Mouse (Mus musculus) spleen, adult 2 months (tissue): ENCODE data around the gene Tef.

Source experiments
- CTCF ChIP-seq: fragments of 200-500 bp; IDR thresholded peaks from 2 replicates; pipeline ENCODE4 v1.5.1; 2011; ENCODE audit warnings: mild to moderate bottlenecking, inconsistent platforms; ENCODE audit not compliant: insufficient read depth, insufficient read length, insufficient replicate concordance; ENCODE audit errors: extremely low read depth
- POLR2A ChIP-seq: fragments of 200-500 bp; IDR thresholded peaks from 2 replicates; pipeline ENCODE4 v1.6.1; 2011; ENCODE audit warnings: low read depth, low read length, inconsistent platforms

GRCm38 (mm10) chr15:81808799-81809198 lies 6.6 kb downstream of the Tef start:
- TF ChIP-seq CTCF (no peak), POLR2A (no peak)
